Mouse (Mus musculus): ENCODE results near the gene Bscl2.
"Not testable (repeated sequence)": the region's sequence is repeated elsewhere in the genome, so short reads cannot be mapped to it uniquely, and the experiment has no call there.

Gene Bscl2

GRCm38 (mm10) chr19:8872266-8872840 is 35.1 kb downstream of the Bscl2 start:
- DNase-seq: no peak

GRCm38 (mm10) chr19:8875031-8875430 is 37.8 kb downstream of the Bscl2 start:
- no peak for DNase-seq

GRCm38 (mm10) chr19:8880311-8881033 is 43.2 kb downstream of the Bscl2 start, which contains the start of gene Uqcc3:
Gene Uqcc3 (minus strand): TSS chr19:8880923.
- peak; percentile 90 to 91 for DNase-seq

- DNase-seq: no peak
Measured at GRCm38 (mm10) chr19:8881034-8881392, 43.7 kb downstream of the Bscl2 start.

DNA sequence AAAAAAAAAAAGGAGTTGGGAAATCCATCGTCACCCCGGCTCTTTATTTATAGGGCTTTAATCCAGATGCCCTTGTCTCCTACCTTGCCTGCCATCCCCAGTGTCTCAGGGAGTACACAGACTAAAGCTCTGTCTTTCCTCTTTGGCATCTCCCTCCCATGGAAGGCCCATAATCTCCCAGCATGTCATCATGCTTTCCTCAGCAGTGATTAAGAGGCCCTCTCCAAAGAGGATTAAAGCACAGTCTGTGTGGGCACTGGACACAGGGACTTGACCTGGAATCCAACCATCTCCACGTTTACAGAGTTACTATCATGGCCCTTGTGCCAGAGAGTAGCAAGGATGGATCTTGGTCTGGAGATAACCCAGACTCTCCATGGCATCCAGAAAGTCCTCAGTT is 46.3 kb downstream of the Bscl2 start, which contains the start of the genes Lbhd1 and Gm49403:
Gene Lbhd1 (plus strand): TSS at position 117 of the 400 bp plus-strand sequence.
Gene Gm49403 (plus strand): TSS at position 315 of the 400 bp plus-strand sequence.
- DNase-seq: no peak

DNA sequence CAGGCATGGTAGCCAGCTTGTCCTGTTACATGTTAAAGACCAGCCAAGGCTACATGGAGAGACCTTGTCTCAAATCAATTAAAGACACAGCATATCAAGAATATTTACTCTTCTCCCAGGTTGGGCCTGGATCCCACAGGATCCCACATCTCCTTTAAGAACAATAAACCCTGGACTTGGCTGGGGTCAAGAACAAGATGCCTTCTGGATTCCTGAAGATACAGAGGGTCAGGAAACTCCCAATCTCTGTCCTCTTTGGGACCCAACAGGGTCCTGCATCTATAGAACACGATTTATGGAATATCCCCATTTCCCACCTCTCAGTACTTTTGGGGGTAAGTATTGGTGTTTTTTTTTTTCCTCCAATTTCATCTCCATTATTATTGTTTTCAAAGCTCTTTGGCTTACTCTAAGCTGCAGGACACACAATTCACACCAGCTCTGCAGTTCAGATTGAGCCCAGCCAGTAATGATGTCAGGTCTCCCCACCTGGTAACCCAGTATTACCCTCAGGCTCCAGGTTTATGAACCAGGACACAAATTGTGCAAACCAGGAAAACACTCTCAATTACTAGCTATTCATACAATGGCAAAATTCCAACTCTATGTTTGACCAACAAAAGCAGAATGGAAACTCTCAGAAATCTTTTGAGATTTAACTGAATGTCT is 49.8 kb downstream of the Bscl2 start:
- no peak for DNase-seq

- DNase-seq: no peak
Measured at GRCm38 (mm10) chr19:8887585-8888463, 50.6 kb downstream of the Bscl2 start.

DNA sequence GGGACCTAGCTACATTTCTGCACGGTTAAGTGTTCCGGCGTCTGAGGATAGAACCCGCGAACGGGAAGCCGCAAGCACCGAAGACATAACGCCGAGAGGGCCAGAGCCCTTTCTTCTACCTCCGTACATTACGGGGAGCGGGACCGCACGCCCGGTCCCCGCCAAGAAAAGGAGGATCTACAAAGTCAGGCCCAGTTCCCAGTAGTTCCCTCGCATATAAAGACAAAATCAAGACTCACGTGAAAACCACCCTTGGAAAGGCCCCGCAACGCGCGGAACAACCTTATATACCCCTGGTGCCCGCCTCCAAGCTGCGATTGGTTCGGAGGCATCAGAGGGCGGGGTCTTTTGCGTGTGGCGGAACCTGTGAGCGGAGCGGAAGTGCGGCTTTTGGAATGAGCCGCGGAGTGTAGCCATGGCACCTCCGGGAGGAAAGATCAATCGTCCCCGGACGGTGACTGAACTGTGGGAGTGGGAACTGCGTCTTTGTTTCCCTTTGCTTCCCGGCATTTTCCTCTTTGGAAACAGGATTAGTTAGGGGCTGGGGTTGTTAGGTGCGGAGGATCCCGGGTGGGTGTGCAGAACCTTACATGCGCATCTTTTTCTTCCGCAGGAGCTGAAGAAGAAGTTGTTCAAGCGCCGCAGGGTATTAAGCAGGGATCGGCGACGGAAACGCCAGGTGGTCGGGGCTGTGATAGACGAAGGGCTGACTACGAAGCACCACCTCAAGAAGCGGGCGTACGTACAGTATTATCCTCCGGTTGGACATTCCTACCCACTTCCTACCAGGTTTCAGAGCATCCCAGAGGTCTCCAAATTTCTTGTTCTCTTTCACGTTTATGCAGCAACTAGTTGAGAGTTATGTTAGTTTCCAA is 51.5 kb downstream of the Bscl2 start, which contains the start of the genes 1810009A15Rik and Gm49416:
Gene 1810009A15Rik (plus strand): TSS at position 343 of the 875 bp plus-strand sequence.
Gene Gm49416 (plus strand): TSS at position 416 of the 875 bp plus-strand sequence.
- DNase-seq: peak; percentile 94 to 95

- DNase-seq: peak; percentile 87 to 88
Measured at GRCm38 (mm10) chr19:8892829-8893766, 55.8 kb downstream of the Bscl2 start, which contains the start of gene Ints5. Gene Ints5 (plus strand): TSS chr19:8893005.

DNA sequence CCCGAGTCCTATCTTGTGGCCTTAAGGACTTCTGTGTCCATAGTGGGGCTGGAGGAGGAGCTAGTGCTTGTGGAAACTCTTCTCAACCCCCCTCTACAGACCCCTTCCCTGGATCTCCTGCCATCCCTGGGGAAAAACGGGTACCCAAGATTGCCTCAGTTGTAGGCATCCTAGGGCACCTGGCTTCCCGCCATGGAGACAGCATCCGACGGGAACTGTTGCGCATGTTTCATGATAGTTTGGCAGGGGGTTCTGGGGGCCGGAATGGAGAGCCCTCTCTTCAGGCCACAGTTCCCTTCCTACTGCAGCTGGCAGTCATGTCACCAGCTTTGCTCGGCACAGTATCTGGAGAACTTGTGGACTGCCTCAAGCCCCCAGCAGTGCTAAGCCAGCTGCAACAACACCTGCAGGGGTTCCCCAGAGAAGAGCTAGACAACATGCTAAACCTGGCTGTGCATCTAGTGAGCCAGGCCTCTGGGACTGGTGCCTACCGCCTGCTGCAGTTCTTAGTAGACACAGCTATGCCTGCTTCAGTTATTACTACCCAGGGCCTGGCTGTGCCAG is 58.2 kb downstream of the Bscl2 start:
- no peak for DNase-seq

GRCm38 (mm10) chr19:8896231-8896630 is 59.0 kb downstream of the Bscl2 start:
- DNase-seq: not testable (repeated sequence)

DNA sequence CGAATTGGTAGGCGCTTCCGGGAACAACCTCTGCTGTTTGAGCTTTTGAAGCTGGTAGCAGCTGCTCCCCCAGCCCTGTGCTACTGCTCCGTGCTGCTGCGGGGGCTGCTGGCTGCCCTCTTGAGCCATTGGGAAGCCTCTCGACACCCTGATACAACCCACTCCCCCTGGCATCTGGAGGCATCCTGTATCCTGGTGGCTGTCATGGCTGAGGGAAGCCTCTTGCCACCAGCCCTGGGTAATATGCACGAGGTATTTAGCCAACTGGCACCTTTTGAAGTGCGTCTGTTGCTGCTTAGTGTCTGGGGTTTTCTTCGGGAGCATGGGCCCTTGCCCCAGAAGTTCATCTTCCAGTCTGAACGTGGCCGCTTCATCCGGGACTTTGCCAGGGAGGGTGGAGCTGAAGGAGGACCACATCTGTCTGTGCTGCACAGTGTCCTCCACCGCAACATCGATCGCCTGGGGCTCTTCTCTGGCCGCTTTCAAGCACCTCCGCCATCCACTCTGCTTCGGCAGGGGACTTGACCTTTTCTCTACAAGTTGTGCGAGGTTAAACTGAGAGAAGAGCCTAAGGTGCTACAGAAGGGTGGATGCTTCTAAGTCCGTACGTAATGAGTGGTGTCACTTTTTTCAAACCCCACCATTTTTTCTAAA is 60.1 kb downstream of the Bscl2 start:
- not testable (repeated sequence) for DNase-seq

DNA sequence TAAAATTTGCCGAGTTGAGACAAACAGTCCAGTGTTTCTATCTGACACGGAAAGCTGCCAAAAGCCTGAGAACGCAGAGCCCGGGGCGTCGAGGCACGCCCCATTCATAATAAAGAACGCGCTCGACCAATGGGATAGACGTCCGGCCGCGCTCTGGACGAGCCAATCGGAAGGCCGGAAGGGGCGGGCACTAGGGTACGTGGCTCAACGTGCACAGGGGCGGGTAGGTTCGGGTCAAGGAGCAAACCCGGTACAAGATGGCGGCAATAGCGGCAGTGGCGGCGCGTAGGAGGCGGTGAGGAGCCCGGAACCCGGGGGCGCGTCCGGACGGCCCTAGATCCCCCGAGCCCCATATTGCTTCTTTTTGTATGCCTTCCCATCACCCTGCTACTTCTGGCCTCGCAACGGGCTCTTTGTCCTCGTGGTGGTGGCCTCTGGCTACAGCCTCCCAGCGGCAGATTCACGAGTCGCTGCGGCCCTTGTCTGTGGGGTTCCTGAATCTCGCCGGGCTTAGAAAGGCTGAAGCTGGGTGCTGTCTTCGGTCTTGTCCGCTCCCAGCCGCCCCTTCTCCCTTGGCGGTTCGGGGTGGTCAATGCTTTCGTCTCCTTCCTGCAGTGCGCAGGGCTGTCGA is 60.7 kb downstream of the Bscl2 start, which contains the start of gene Ganab:
Gene Ganab (plus strand): TSS at position 207 of the 631 bp plus-strand sequence.
- peak; percentile 96 for DNase-seq
